Comparison of ENCODE assay signal across 8 mouse cellular contexts in the genomic region with DNA sequence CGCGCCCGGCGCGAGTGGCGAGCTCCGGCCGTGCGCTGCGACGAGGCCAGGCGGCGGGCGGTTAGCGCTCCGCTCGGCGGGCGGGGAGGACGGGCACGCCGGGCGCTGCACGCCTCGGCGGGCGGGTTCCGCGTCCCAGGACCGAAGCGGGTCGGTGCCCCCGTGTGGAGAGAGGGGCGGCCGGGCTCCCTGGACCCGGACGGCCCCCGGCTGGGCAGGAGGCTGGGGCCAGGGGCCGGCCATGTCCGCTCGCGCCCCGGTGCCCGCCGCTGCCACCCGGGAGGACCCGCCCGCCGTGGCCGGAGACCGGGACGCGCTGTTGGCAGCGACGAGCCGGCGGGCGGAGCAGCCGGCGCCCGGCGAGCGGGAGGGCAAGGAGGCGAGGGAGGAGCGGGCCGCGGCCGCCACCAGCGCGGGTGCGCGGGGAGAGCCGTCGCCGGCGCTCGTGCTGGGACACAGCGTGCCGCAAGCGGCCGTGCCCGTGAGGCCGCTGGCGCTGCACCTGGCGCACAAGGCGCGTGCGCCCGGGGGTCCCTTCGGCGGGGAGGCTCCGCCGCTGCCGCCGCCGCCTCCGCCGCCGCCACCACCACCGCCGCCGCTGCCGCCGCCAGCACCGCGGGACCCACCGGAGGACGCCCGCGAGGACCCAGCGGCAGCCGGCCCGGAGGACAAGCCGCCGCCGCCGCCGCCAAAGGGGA. TPM values are rescaled to one million over a fixed set of nuclear protein-coding genes. Genes with fewer than 3 reads are reported as not detected.
A peak's percentile ranks its signal among the peaks of the same experiment; 100 is the strongest.
DNase-seq lines count a peak whose midpoint lies in the region; ATAC-seq lines count a peak whose summit lies in the region.

No protein-coding gene starts in this region.

- under 1% methylated on average over 63 of the region's 118 CpGs for WGBS in liver, embryonic 13.5 days (ENCODE audit: insufficient replicate concordance)
- under 1% methylated on average over 58 of the region's 118 CpGs for WGBS in neural tube, embryonic 13.5 days

- no peaks in the 10 kb centered on the region for H3K9me3 ChIP-seq in liver, embryonic 13.5 days (replicated peaks)
- no peaks in the 10 kb centered on the region for H3K9me3 ChIP-seq in neural tube, embryonic 13.5 days

- peak overlapping the region; percentile 94 for H3K9ac ChIP-seq in liver, embryonic 13.5 days
- peak overlapping the region; percentile 83 for H3K9ac ChIP-seq in neural tube, embryonic 13.5 days

- peak; percentile 35 for ATAC-seq in frontal cortex, adult (ENCODE audit: low TSS enrichment)
- ATAC-seq in liver, embryonic 13.5 days (ENCODE audit: low read depth), result peak; percentile 13
- ATAC-seq in neural tube, embryonic 13.5 days (ENCODE audit: low read depth), result peak; percentile 56

- peaks cover 13% of the 10 kb centered on the region for H3K27me3 ChIP-seq in liver, embryonic 13.5 days
- H3K27me3 ChIP-seq in neural tube, embryonic 13.5 days, result peaks cover 27% of the 10 kb centered on the region

- peak overlapping the region; percentile 91 for H3K4me3 ChIP-seq in liver, embryonic 13.5 days (replicated peaks)
- peak overlapping the region; percentile 80 for H3K4me3 ChIP-seq in neural tube, embryonic 13.5 days

- peak; percentile 13 to 56 for DNase-seq in left cerebral cortex, adult 18-20 months (ENCODE audit: low spot score in 2 of 2)
- DNase-seq in left cerebral cortex, adult 11 months (ENCODE audit: low spot score), result no peak
- peak; percentile 11 for DNase-seq in c-Kit-positive CD71-positive TER-119-negative erythroid progenitor cells, embryonic 14.5 days (ENCODE audit: low read depth)
- peak; percentile 51 for DNase-seq in induced T-regulatory cell, adult 2 months (ENCODE audit: low read depth)
- DNase-seq in liver, embryonic 13.5 days, result peak; percentile 38
- peak; percentile 67 for DNase-seq in testis, postnatal 14 days (ENCODE audit: low spot score)

- H3K4me1 ChIP-seq in liver, embryonic 13.5 days (replicated peaks), result peaks cover 33% of the 10 kb centered on the region
- H3K4me1 ChIP-seq in neural tube, embryonic 13.5 days (replicated peaks), result peaks cover 13% of the 10 kb centered on the region

- H3K4me2 ChIP-seq in liver, embryonic 13.5 days, result peak overlapping the region; percentile 97
- peak overlapping the region; percentile 85 for H3K4me2 ChIP-seq in neural tube, embryonic 13.5 days

- H3K36me3 ChIP-seq in liver, embryonic 13.5 days, result no peaks in the 10 kb centered on the region
- no peaks in the 10 kb centered on the region for H3K36me3 ChIP-seq in neural tube, embryonic 13.5 days

- peak overlapping the region; percentile 92 for H3K27ac ChIP-seq in liver, embryonic 13.5 days
- peak overlapping the region; percentile 86 for H3K27ac ChIP-seq in neural tube, embryonic 13.5 days (replicated peaks)

RNA-seq across cellular contexts. Expression of a gene that starts 0.4 kb away (rescaled TPM):
- 10 to 100 TPM; 20.1 to 23.0 TPM for total RNA-seq in left cerebral cortex, adult 18-20 months (2021)
- 7.8 and 8.4 TPM in 2 replicates for polyA plus RNA-seq in liver, embryonic 13.5 days (2015; fragmentation: Nextera tagmentation; extraction: Ambion mirVana)
- 4.9 and 5.1 TPM in 2 replicates for polyA plus RNA-seq in neural tube, embryonic 13.5 days (2015; fragmentation: Nextera tagmentation; extraction: Ambion mirVana)

RNA-seq across cellular contexts. Expression of a gene that starts 47.7 kb away (rescaled TPM):
- total RNA-seq in left cerebral cortex, adult 18-20 months (2021), result under 1 TPM in 1 of 2 experiments, not detected in 1; 0.14 TPM
- 0.05 TPM in 1 of 2 replicates, not detected in the other for polyA plus RNA-seq in liver, embryonic 13.5 days (2015; fragmentation: Nextera tagmentation; extraction: Ambion mirVana)
- polyA plus RNA-seq in neural tube, embryonic 13.5 days (2015; fragmentation: Nextera tagmentation; extraction: Ambion mirVana), result 0.15 and 0.47 TPM in 2 replicates
